Mouse (Mus musculus): ENCODE results near the gene Gm5771. TPM values are rescaled to one million over a fixed set of nuclear protein-coding genes. Genes with fewer than 3 reads are reported as not detected.
"Not testable (repeated sequence)": the region's sequence is repeated elsewhere in the genome, so short reads cannot be mapped to it uniquely, and the experiment has no call there.

Gm5771 gene
- total RNA-seq (2017), result not detected in 2 replicates

DNA sequence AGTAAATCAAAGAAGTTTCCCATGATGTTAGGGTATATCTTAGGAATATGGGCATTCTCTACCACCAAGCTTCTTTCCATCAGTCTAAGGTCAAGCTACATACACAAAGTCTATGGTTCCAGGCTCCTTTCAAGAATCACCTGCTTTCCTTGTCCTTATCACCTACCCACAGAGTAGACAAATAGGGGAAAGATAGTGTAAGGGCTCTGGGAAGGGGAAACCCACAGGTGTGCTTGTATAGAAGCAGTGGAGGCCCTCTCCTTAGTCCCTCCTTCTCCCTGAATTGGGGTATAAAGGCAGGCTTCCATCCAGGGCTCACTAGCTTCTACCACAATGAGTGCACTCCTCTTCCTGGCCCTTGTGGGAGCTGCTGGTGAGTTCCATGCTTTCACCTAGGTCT is at the start of gene Gm5771:
Gene Gm5771 (plus strand): TSS at position 301 of the 400 bp plus-strand sequence.
- ATAC-seq (replicated peaks in 1 of 2; ENCODE audit: insufficient read depth in 1 of 2, low FRiP score in 2 of 2, low TSS enrichment in 1 of 2, low read depth in 1 of 2, poor library complexity in 2 of 2, severe bottlenecking in 2 of 2), result not testable (repeated sequence)

- ATAC-seq (replicated peaks in 1 of 2; ENCODE audit: insufficient read depth in 1 of 2, low FRiP score in 2 of 2, low TSS enrichment in 1 of 2, low read depth in 1 of 2, poor library complexity in 2 of 2, severe bottlenecking in 2 of 2), result no peak
Measured at GRCm38 (mm10) chr6:41353932-41354331, 38.2 kb upstream of the Gm5771 start, which contains the start of gene Try10. Gene Try10, plus strand, starts transcription at chr6:41354105.

- peak; percentile 53 to 64; a peak in 2 of 4 replicates for ATAC-seq (replicated peaks in 1 of 2; ENCODE audit: insufficient read depth in 1 of 2, low FRiP score in 2 of 2, low TSS enrichment in 1 of 2, low read depth in 1 of 2, poor library complexity in 2 of 2, severe bottlenecking in 2 of 2)
Measured at GRCm38 (mm10) chr6:41373772-41374171, 18.4 kb upstream of the Gm5771 start.

DNA sequence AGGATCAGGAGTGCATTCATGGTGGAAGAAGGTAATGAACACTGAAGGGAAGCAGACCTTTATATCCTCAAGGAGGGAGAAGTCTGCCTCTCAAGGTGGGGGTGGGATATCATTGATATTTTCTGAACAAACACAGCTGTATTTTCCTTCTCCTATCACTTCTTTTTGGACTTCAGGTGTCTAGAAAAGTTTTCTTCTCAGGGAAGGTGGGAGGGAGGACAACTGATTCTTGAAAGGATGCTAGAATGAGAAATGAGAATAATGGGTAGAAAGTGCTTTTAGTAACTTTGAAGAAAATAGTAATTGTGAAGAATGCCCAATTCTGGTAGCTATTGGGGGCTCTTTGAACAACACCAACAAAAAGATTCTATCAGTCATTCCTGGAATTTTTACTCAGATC is 14.6 kb upstream of the Gm5771 start, which contains the start of gene Prss3:
Gene Prss3 (minus strand): TSS at position 101 of the 400 bp plus-strand sequence.
- ATAC-seq (replicated peaks in 1 of 2; ENCODE audit: insufficient read depth in 1 of 2, low FRiP score in 2 of 2, low TSS enrichment in 1 of 2, low read depth in 1 of 2, poor library complexity in 2 of 2, severe bottlenecking in 2 of 2), result not testable (repeated sequence)

DNA sequence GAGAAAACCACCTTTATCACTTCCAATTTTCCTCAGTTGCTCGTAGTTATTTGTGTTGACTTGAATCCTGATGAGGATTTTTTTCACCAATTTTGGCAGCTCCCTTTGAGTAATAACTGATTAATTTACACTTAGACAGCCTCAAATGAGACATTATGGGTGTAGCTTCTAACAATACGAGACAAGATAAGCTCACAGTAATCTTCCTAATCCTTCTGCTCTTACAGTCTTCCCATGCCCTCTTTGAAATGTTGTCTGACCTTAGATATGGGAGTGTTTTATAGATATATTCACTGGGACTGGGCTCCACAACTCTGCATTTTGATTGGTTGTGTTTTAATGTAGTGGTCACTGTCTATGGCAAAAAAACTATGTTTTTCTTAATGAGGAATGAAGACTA is 5.4 kb upstream of the Gm5771 start:
- ATAC-seq (replicated peaks in 1 of 2; ENCODE audit: insufficient read depth in 1 of 2, low FRiP score in 2 of 2, low TSS enrichment in 1 of 2, low read depth in 1 of 2, poor library complexity in 2 of 2, severe bottlenecking in 2 of 2), result no peak

- ATAC-seq (replicated peaks in 1 of 2; ENCODE audit: insufficient read depth in 1 of 2, low FRiP score in 2 of 2, low TSS enrichment in 1 of 2, low read depth in 1 of 2, poor library complexity in 2 of 2, severe bottlenecking in 2 of 2), result not testable (repeated sequence)
Measured at GRCm38 (mm10) chr6:41391640-41392039, 516 bp upstream of the Gm5771 start.

- not testable (repeated sequence) for ATAC-seq (replicated peaks in 1 of 2; ENCODE audit: insufficient read depth in 1 of 2, low FRiP score in 2 of 2, low TSS enrichment in 1 of 2, low read depth in 1 of 2, poor library complexity in 2 of 2, severe bottlenecking in 2 of 2)
Measured at GRCm38 (mm10) chr6:41442261-41442660, 50.1 kb downstream of the Gm5771 start.

DNA sequence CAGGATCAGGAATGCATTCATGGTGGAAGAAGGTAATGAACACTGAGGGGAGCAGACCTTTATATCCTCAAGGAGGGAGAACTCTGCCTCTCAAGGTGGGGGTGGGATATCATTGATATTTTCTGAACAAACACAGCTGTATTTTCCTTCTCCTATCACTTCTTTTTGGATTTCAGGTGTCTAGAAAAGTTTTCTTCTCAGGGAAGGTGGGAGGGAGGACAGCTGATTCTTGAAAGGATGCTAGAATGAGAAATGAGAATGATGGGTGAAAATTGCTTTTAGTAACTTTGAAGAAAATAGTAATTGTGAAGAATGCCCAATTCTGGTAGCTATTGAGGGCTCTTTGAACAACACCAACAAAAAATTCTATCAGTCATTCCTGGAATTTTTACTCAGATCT is 53.9 kb downstream of the Gm5771 start, which contains the start of gene Gm10334:
Gene Gm10334 (minus strand): TSS at position 101 of the 400 bp plus-strand sequence.
- ATAC-seq (replicated peaks in 1 of 2; ENCODE audit: insufficient read depth in 1 of 2, low FRiP score in 2 of 2, low TSS enrichment in 1 of 2, low read depth in 1 of 2, poor library complexity in 2 of 2, severe bottlenecking in 2 of 2), result not testable (repeated sequence)

Other genes starting within 250 kb of the Gm5771 start
- not detected in 2 replicates for gene Try4, start 90.1 kb upstream of the Gm5771 start, total RNA-seq (2017)
- not detected in 2 replicates for gene Try5, start 75.5 kb upstream of the Gm5771 start, total RNA-seq (2017)
- not detected in 2 replicates for gene Try10, start 38.3 kb upstream of the Gm5771 start, total RNA-seq (2017)
- gene Prss3, start 14.7 kb upstream of the Gm5771 start, total RNA-seq (2017), result not detected in 2 replicates
- not detected in 2 replicates for gene Gm10334, start 53.8 kb downstream of the Gm5771 start, total RNA-seq (2017)
- not detected in 2 replicates for gene Prss1, start 66.6 kb downstream of the Gm5771 start, total RNA-seq (2017)
- gene Prss2, start 129.4 kb downstream of the Gm5771 start, total RNA-seq (2017), result not detected in 2 replicates
- 10.7 and 17.9 TPM in 2 replicates for gene Ephb6, start 213.1 kb downstream of the Gm5771 start, total RNA-seq (2017)
- not detected in 2 replicates for gene Trpv6, start 244.0 kb downstream of the Gm5771 start, total RNA-seq (2017)